Mouse (Mus musculus): ENCODE results near the gene Abtb1.

DNA sequence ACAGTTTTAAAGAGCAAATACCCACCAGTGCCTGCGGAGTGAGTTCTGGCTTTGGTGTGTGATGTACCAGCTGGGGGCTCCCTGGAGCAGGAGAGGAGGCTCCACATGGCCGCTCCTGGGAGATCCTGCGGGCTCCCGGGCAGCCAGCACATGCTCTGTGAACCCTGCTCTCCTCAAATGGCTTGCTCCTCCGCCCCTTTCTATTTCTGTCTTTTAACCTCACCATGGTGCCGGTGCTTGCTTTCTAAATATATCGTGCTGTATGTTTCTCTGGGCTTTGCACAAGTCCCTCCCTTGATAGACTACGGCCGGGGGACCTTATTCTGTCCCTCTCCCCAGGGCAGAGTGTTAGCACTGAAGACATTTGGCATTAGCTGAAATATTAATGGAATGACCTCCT is 15.5 kb upstream of the Abtb1 start:
- TF ChIP-seq CTCF (IDR thresholded peaks at IDR 0.05; ENCODE audit: borderline replicate concordance, control insufficient read depth, extremely low read depth, insufficient read depth, low read length, poor library complexity) (no peak), POLR2A (IDR thresholded peaks at IDR 0.05; ENCODE audit: control insufficient read depth, extremely low read depth, insufficient read depth, low read length, poor library complexity) (no peak)

Data from thymus, adult 2 months (tissue).